ENCODE assay signal across 27 mouse cellular contexts in the genomic region with DNA sequence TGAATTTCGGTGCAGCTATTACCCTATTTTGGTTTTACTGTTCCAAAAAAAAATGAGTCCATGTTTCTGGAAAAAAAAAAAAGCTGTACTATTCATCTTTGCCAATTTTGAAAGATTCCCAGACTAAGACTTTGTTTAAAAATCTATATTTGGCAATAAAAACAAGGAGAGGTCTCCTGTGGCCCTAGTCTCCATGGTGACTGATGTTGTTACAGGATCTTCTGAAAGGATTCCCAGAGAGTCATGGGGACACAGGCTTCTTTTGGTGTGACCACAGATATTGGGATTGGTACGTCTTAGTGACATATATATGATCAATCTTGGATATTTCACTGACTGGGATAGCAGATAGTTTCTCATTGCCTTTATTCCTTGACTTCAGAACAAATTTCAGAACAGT.
DNase-seq lines count a peak whose midpoint lies in the region; ATAC-seq lines count a peak whose summit lies in the region.
"Had no signal": no experiment of that assay in that cellular context is flagged by ENCODE, and none has a peak within 500 bp of the region (broad histone marks: within the 10 kb centered on the region; RNA-seq: fewer than 3 reads in every experiment).

No protein-coding gene starts in this region.

- no peak overlapping the region for H3K4me3 ChIP-seq in heart, embryonic 11.5 days (ENCODE audit: low read depth, low read length)
- H3K4me3 ChIP-seq: forebrain, embryonic 13.5 days; heart, embryonic 15.5 days; kidney, embryonic 15.5 days; limb, embryonic 13.5 days; midbrain, embryonic 12.5 days; myocyte; neural tube, embryonic 12.5 days had no signal

- H3K4me1 ChIP-seq in heart, embryonic 11.5 days (ENCODE audit: control insufficient read depth, insufficient read depth, low read length) = no peaks in the 10 kb centered on the region
- H3K4me1 ChIP-seq: forebrain, embryonic 13.5 days; heart, embryonic 15.5 days; kidney, embryonic 15.5 days; limb, embryonic 13.5 days; midbrain, embryonic 12.5 days; neural tube, embryonic 12.5 days had no signal

- H3K27me3 ChIP-seq in heart, embryonic 11.5 days (ENCODE audit: control insufficient read depth, insufficient read depth, low read length) = no peaks in the 10 kb centered on the region
- H3K27me3 ChIP-seq: forebrain, embryonic 13.5 days; heart, embryonic 15.5 days; kidney, embryonic 15.5 days; midbrain, embryonic 12.5 days; neural tube, embryonic 12.5 days had no signal

- no peak overlapping the region for H3K27ac ChIP-seq in heart, embryonic 11.5 days (ENCODE audit: low read depth, low read length)
- H3K27ac ChIP-seq: forebrain, embryonic 13.5 days; heart, embryonic 15.5 days; kidney, embryonic 15.5 days; limb, embryonic 13.5 days; midbrain, embryonic 12.5 days; neural tube, embryonic 12.5 days had no signal

- H3K36me3 ChIP-seq in heart, embryonic 11.5 days (ENCODE audit: control insufficient read depth, insufficient read depth, low read length) = no peaks in the 10 kb centered on the region
- H3K36me3 ChIP-seq: G1E; heart, embryonic 15.5 days; kidney, embryonic 15.5 days; limb, embryonic 13.5 days; midbrain, embryonic 12.5 days; neural tube, embryonic 12.5 days had no signal

- DNase-seq in gastrocnemius, adult 18-20 months (ENCODE audit: low spot score) = peak; percentile 44
- DNase-seq in gastrocnemius, postnatal 4 days (ENCODE audit: low spot score in 2 of 2) = no peak
- DNase-seq in heart, adult 8-10 months (ENCODE audit: low spot score) = peak; percentile 62
- peak; percentile 4 for DNase-seq in lung, postnatal 25 days (ENCODE audit: low spot score)
- DNase-seq in lung, postnatal 36 days = no peak
- DNase-seq in thymus, postnatal 0 days (ENCODE audit: low spot score) = no peak
- DNase-seq: adrenal gland, postnatal 14 days; cerebellum, adult 11 months; cerebellum, adult 9-10 months; cerebellum, postnatal 36 days; kidney, adult 18-20 months; kidney, postnatal 25 days; right cerebral cortex, adult 18-20 months; right cerebral cortex, postnatal 4 days; thymus, adult 2 months; thymus, postnatal 4 days had no signal

- H3K9me3 ChIP-seq in heart, embryonic 11.5 days (replicated peaks; ENCODE audit: control insufficient read depth, low read length) = no peaks in the 10 kb centered on the region
- H3K9me3 ChIP-seq: forebrain, embryonic 13.5 days; heart, embryonic 15.5 days; kidney, embryonic 15.5 days; neural tube, embryonic 12.5 days had no signal

- 75% methylated on average over 2 of the region's 2 CpGs for WGBS in heart, embryonic 11.5 days (ENCODE audit: insufficient replicate concordance)

- H3K9ac ChIP-seq in heart, embryonic 11.5 days (ENCODE audit: low read depth, low read length) = no peak overlapping the region
- H3K9ac ChIP-seq: forebrain, embryonic 13.5 days; heart, embryonic 15.5 days; kidney, embryonic 15.5 days; limb, embryonic 13.5 days; midbrain, embryonic 12.5 days; neural tube, embryonic 12.5 days had no signal

- no peak overlapping the region for H3K4me2 ChIP-seq in heart, embryonic 11.5 days
- H3K4me2 ChIP-seq: forebrain, embryonic 13.5 days; heart, embryonic 15.5 days; kidney, embryonic 15.5 days; limb, embryonic 13.5 days; liver, embryonic 11.5 days; midbrain, embryonic 12.5 days; neural tube, embryonic 12.5 days had no signal

- ATAC-seq in heart, embryonic 11.5 days (replicated peaks; ENCODE audit: insufficient number of reproducible peaks, low FRiP score, low TSS enrichment) = no peak
- ATAC-seq: forebrain, embryonic 13.5 days; hindbrain, embryonic 16.5 days had no signal

Comparison
In these comparisons a context has a peak if more than half of its experiments do, and no peak if none do; other contexts are left out.
1. DNase-seq: peak in gastrocnemius, adult 18-20 months (single experiment), heart, adult 8-10 months (single experiment) and lung, postnatal 25 days (single experiment); none in gastrocnemius, postnatal 4 days (0 of 2), lung, postnatal 36 days (single experiment) and thymus, postnatal 0 days (single experiment).